Mouse (Mus musculus) liver, embryonic 16.5 days (tissue): ENCODE data around the gene Vwa3b. TPM values are rescaled to one million over a fixed set of nuclear protein-coding genes. Genes with fewer than 3 reads are reported as not detected.

ENCODE experiments used
- ATAC-seq: fragments of 200-750 bp; cut with Nextera tagmentation; 2 replicates; pipeline ENCODE4 v1.8.0; 2017; ENCODE audit warnings: low read depth, mild to moderate bottlenecking, moderate number of reproducible peaks, moderate library complexity
- H3K27ac ChIP-seq: fragments of 300-500 bp; sonication (generic); 2 replicates; pipeline ENCODE4 v1.5.1; 2014; ENCODE audit warnings: mild to moderate bottlenecking, low read length
- H3K27me3 ChIP-seq: fragments of 300-500 bp; sonication (generic); 2 replicates; pipeline ENCODE4 v1.6.1; 2014; ENCODE audit warnings: low read depth, low read length, mixed read lengths; ENCODE audit not compliant: control insufficient read depth, insufficient read depth
- H3K36me3 ChIP-seq: fragments of 300-500 bp; sonication (generic); 2 replicates; pipeline ENCODE4 v1.6.1; 2014; ENCODE audit warnings: mild to moderate bottlenecking; ENCODE audit not compliant: control insufficient read depth, insufficient read depth
- H3K4me1 ChIP-seq: fragments of 300-500 bp; sonication (generic); 2 replicates; pipeline ENCODE4 v1.6.1; 2014; ENCODE audit warnings: low read depth, low read length, mixed read lengths; ENCODE audit not compliant: control insufficient read depth
- H3K4me2 ChIP-seq: fragments of 300-500 bp; sonication (generic); 2 replicates; pipeline ENCODE4 v1.6.1; 2014; ENCODE audit warnings: low read depth, low read length, mixed read lengths
- H3K4me3 ChIP-seq: fragments of 300-500 bp; sonication (generic); 2 replicates; pipeline ENCODE4 v1.5.1; 2014; ENCODE audit warnings: low read depth, mild to moderate bottlenecking, low read length
- H3K9ac ChIP-seq: fragments of 300-500 bp; sonication (generic); 2 replicates; pipeline ENCODE4 v1.6.1; 2014; ENCODE audit warnings: low read depth, low read length
- H3K9me3 ChIP-seq: fragments of 300-500 bp; sonication (generic); replicated peaks from 2 replicates; pipeline ENCODE4 v1.6.1; 2016; ENCODE audit warnings: low read length; ENCODE audit not compliant: control insufficient read depth
- WGBS: fragments of 180-500 bp; shearing (Covaris S2); extraction: QIAGEN DNeasy Blood & Tissue Kit; methylation state at CpG from one replicate; pipeline ENCODE4 v1.1.7; 2014; ENCODE audit not compliant: insufficient replicate concordance; 5-methylcytosine and 5-hydroxymethylcytosine counted together
- polyA plus RNA-seq: library from polyadenylated mRNA; unstranded; fragments of >200 nt; fragmentation: Nextera tagmentation; extraction: Ambion mirVana; gene quantifications from 2 replicates; pipeline ENCODE4 v1.2.1, GENCODE M21; 2015

The Vwa3b gene
- polyA plus RNA-seq, 1 experiment from 2014 or later: 0.17 TPM

DNA sequence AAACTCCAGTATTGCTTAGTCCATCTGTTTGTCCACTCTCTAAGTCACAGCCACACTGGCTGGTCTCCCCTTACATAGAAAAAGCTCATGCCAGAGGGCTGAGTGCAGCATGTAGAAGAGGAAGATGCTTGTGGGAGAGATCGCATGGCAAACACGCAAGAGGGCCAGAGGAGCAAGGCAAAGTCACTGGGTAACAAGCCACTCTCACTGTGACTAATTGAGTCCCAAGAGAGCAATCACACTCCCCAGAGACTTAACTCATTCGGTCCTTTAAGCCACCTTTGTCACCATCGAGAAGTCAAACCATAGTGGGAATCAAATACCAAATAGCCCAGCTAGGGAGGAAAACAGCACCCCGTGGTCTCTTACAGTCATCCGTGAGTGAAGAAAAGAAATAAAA is 38.2 kb upstream of the Vwa3b start:
- no peaks in the 10 kb centered on the region for H3K4me1 ChIP-seq
- no peaks in the 10 kb centered on the region for H3K9me3 ChIP-seq
- 62% methylated on average over 6 of the region's 6 CpGs for WGBS
- H3K27ac ChIP-seq: no peak overlapping the region
- ATAC-seq: no peak
- H3K4me2 ChIP-seq: no peak overlapping the region
- no peak overlapping the region for H3K4me3 ChIP-seq
- H3K36me3 ChIP-seq: no peaks in the 10 kb centered on the region
- no peaks in the 10 kb centered on the region for H3K27me3 ChIP-seq
- H3K9ac ChIP-seq: no peak overlapping the region

GRCm38 (mm10) chr1:36988561-36988960 is 37.8 kb upstream of the Vwa3b start:
- no peaks in the 10 kb centered on the region for H3K4me1 ChIP-seq
- no peak for ATAC-seq
- H3K27me3 ChIP-seq: no peaks in the 10 kb centered on the region
- WGBS: 52% methylated on average over 6 of the region's 6 CpGs
- no peak overlapping the region for H3K4me3 ChIP-seq
- no peaks in the 10 kb centered on the region for H3K9me3 ChIP-seq
- H3K36me3 ChIP-seq: no peaks in the 10 kb centered on the region
- no peak overlapping the region for H3K9ac ChIP-seq
- H3K27ac ChIP-seq: no peak overlapping the region
- no peak overlapping the region for H3K4me2 ChIP-seq

DNA sequence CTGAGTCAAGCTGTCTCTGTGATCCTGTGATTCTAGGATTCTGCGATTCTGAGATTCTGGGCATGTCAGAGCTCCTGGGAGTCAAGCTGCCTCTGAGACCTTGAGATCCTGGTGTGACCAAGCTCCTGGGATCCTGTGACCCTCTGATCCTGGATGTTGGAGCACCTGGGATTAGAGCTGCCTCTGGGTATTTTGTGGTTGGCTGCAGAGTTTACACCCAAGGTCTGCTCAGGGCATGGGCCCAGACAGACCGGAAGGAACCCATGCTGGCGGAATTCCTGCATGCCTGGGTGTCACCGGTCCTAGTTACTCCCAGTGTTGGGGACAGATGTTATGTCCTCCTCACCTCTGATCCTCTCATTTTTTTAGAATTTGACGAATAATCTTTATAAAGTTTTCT is 32.1 kb upstream of the Vwa3b start:
- no peak overlapping the region for H3K4me3 ChIP-seq
- H3K36me3 ChIP-seq: no peaks in the 10 kb centered on the region
- no peaks in the 10 kb centered on the region for H3K9me3 ChIP-seq
- H3K4me1 ChIP-seq: no peaks in the 10 kb centered on the region
- no peak for ATAC-seq
- H3K27ac ChIP-seq: no peak overlapping the region
- 74% methylated on average over 5 of the region's 5 CpGs for WGBS
- no peaks in the 10 kb centered on the region for H3K27me3 ChIP-seq
- no peak overlapping the region for H3K9ac ChIP-seq
- H3K4me2 ChIP-seq: no peak overlapping the region

DNA sequence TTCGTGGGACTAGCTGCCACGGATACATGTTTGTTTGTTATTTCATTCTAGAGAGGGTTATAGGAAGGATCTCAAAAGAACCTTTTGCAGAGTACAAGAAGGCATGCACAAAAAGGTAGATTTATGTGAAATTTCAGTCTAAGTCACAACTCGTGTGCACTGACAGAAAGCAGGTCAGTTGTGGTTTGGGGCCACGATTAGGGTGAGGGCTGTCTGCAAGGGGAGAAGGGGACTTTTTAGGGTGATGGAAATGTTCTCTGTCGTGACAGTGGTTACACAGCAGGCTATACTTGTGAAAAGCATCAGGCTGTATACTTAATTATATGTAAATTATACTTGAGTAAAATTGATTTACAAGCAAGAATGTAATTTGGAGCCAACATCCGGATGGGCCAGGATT is 30.6 kb upstream of the Vwa3b start:
- WGBS: 27% methylated on average over 6 of the region's 6 CpGs
- no peak for ATAC-seq
- no peaks in the 10 kb centered on the region for H3K27me3 ChIP-seq
- H3K9ac ChIP-seq: no peak overlapping the region
- H3K36me3 ChIP-seq: no peaks in the 10 kb centered on the region
- H3K4me1 ChIP-seq: no peaks in the 10 kb centered on the region
- H3K4me3 ChIP-seq: no peak overlapping the region
- no peak overlapping the region for H3K27ac ChIP-seq
- no peak overlapping the region for H3K4me2 ChIP-seq
- H3K9me3 ChIP-seq: no peaks in the 10 kb centered on the region

- no peak for ATAC-seq
- Histone ChIP-seq H3K27ac (no peak overlapping the region), H3K9me3 (no peaks in the 10 kb centered on the region), H3K36me3 (no peaks in the 10 kb centered on the region), H3K4me2 (no peak overlapping the region), H3K4me1 (no peaks in the 10 kb centered on the region), H3K4me3 (no peak overlapping the region), H3K9ac (no peak overlapping the region), H3K27me3 (no peaks in the 10 kb centered on the region)
- 42% methylated on average over 6 of the region's 6 CpGs for WGBS
These were observed 29.7 kb upstream of the Vwa3b start for GRCm38 (mm10) chr1:36996561-36997213.

DNA sequence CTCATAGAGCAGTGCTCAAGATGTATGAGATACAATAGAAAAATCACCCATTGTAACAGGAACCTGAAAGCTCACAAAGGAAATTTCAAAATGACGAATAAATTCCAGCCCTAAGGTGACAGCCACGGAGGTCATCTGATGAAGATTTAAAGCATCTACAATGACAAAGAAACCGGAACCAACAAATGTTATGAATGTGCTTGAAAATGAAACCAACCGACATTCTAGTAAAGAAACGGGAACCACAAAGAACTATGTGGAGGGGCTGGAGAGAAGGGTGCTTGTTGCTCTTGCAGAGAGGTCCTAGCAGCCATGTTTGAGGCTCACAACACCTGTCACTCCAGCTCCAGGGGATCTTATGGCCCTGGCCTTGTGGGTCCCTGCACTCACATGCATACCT is 26.1 kb upstream of the Vwa3b start:
- no peak overlapping the region for H3K4me3 ChIP-seq
- no peak overlapping the region for H3K9ac ChIP-seq
- no peak for ATAC-seq
- no peak overlapping the region for H3K27ac ChIP-seq
- H3K27me3 ChIP-seq: no peaks in the 10 kb centered on the region
- no peaks in the 10 kb centered on the region for H3K9me3 ChIP-seq
- H3K4me1 ChIP-seq: no peaks in the 10 kb centered on the region
- H3K36me3 ChIP-seq: no peaks in the 10 kb centered on the region
- 29% methylated on average over 5 of the region's 5 CpGs for WGBS
- no peak overlapping the region for H3K4me2 ChIP-seq

GRCm38 (mm10) chr1:37001636-37002315 is 24.6 kb upstream of the Vwa3b start:
- Histone ChIP-seq H3K9me3 (no peaks in the 10 kb centered on the region), H3K9ac (no peak overlapping the region), H3K4me2 (no peak overlapping the region), H3K27me3 (no peaks in the 10 kb centered on the region), H3K27ac (no peak overlapping the region), H3K4me1 (no peaks in the 10 kb centered on the region), H3K36me3 (no peaks in the 10 kb centered on the region), H3K4me3 (no peak overlapping the region)
- no peak for ATAC-seq
- 34% methylated on average over 7 of the region's 7 CpGs for WGBS

- no peak for ATAC-seq
- no peak overlapping the region for H3K4me2 ChIP-seq
- no peaks in the 10 kb centered on the region for H3K27me3 ChIP-seq
- H3K4me3 ChIP-seq: no peak overlapping the region
- H3K9ac ChIP-seq: no peak overlapping the region
- H3K27ac ChIP-seq: no peak overlapping the region
- no peaks in the 10 kb centered on the region for H3K9me3 ChIP-seq
- H3K36me3 ChIP-seq: no peaks in the 10 kb centered on the region
- no peaks in the 10 kb centered on the region for H3K4me1 ChIP-seq
- 37% methylated on average over 3 of the region's 3 CpGs for WGBS
These were observed 23.9 kb upstream of the Vwa3b start for GRCm38 (mm10) chr1:37002316-37003008.

- H3K9me3 ChIP-seq: no peaks in the 10 kb centered on the region
- H3K4me1 ChIP-seq: no peaks in the 10 kb centered on the region
- WGBS: 62% methylated on average over 8 of the region's 8 CpGs
- H3K27me3 ChIP-seq: no peaks in the 10 kb centered on the region
- no peak overlapping the region for H3K27ac ChIP-seq
- ATAC-seq: no peak
- no peaks in the 10 kb centered on the region for H3K36me3 ChIP-seq
- H3K4me3 ChIP-seq: no peak overlapping the region
- no peak overlapping the region for H3K9ac ChIP-seq
- H3K4me2 ChIP-seq: no peak overlapping the region
These were observed 21.9 kb upstream of the Vwa3b start for GRCm38 (mm10) chr1:37004533-37004932.
